Mouse (Mus musculus): ENCODE measurements around the gene Rnf168. TPM values are rescaled to one million over a fixed set of nuclear protein-coding genes. Genes with fewer than 3 reads are reported as not detected.
A peak's percentile ranks its signal among the peaks of the same experiment; 100 is the strongest.

The Rnf168 gene
- total RNA-seq, 2 experiments from 2014 or later: 8.7 to 8.9 TPM

- no peak for DNase-seq (ENCODE audit: low spot score)
Measured at GRCm38 (mm10) chr16:32312859-32313258, 35.6 kb downstream of the Rnf168 start.

GRCm38 (mm10) chr16:32316601-32317000 is 39.3 kb downstream of the Rnf168 start:
- DNase-seq (ENCODE audit: low spot score): no peak

DNA sequence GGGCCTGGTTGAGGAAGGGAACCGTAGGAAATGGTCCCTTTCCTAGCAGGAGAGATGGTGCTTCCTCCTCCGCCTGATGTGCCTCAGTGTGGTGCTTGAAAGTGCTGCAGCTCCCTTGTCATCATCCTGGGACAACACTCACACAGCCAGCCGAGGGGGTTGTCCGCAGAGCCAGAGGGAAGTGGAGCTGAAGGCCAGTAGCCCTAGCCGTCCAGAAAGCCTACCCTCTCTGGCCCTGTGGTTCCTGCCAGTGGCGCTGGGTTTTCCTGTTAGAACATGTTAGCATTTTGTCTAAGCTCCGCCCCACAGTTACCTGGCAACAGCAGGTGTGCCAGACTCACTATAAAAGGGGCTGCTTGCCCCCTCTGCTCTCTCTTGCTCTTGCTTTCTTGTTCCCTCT is 46.7 kb downstream of the Rnf168 start:
- no peak for DNase-seq (ENCODE audit: low spot score)

GRCm38 (mm10) chr16:32330876-32331670 is 53.8 kb downstream of the Rnf168 start:
- DNase-seq (ENCODE audit: low spot score): no peak

- DNase-seq (ENCODE audit: low spot score): peak; percentile 98
Measured at GRCm38 (mm10) chr16:32332040-32332555, 54.8 kb downstream of the Rnf168 start, which contains the start of gene Ubxn7. TSS of gene Ubxn7 (plus strand) at chr16:32332257.

- DNase-seq (ENCODE audit: low spot score): peak; percentile 54
Measured at GRCm38 (mm10) chr16:32332556-32333511, 55.6 kb downstream of the Rnf168 start.

- DNase-seq (ENCODE audit: low spot score): no peak
Measured at GRCm38 (mm10) chr16:32335146-32335545, 57.9 kb downstream of the Rnf168 start.

DNA sequence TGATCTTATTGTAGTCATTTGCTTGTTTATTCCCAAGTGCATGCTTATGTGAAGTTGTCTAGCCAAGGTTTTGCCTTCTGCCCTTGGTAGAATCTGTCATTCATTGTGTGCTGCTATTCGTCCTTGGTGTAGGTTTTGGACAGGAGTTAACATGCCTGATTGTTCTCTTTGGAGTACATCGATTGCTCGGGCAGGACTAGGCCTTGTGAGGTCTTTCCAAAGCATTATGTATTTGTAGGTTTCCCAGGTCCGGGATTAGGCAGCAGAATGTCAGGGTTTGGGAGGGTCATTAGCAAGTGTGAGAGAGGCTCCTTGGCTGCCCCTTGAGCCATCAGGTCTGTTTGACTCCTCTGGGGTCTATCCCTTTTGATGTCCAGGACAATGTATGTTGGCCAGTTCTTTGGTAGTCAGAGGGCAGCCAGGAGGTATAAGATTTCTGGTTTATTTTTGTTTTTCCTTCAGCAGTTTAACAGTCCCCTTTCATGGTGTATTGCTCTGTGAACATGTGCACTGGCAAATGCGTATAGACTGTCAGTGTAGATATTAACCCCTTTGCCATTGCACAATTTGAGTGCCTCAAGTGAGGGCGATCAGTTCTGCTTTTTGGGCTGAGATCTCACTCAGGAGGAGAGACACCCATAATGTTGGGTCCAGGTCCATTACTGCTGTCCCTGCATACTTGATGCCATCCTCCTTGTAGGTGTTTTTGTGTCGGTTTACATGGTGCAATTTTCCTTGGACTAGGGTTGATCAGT is 58.9 kb downstream of the Rnf168 start:
- no peak for DNase-seq (ENCODE audit: low spot score)

DNA sequence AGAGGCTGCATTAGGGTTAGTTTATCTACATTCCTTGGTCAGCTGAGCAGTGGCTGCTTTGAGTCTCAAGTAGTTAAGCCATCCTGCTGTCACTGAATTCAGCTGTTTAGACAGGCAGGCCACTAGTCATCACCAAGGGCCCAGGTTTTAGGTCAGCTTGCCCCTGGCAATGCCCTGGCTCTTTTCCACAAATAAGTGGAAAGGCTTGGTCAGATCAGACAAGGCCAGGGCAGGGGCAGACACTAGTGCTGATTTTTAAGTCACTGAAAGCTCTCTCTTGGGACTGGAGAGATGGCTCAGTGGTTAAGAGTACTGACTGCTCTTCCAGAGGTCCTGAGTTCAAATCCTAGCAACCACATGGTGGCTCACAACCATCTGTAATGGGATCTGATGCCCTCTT is 59.7 kb downstream of the Rnf168 start:
- no peak for DNase-seq (ENCODE audit: low spot score)

DNA sequence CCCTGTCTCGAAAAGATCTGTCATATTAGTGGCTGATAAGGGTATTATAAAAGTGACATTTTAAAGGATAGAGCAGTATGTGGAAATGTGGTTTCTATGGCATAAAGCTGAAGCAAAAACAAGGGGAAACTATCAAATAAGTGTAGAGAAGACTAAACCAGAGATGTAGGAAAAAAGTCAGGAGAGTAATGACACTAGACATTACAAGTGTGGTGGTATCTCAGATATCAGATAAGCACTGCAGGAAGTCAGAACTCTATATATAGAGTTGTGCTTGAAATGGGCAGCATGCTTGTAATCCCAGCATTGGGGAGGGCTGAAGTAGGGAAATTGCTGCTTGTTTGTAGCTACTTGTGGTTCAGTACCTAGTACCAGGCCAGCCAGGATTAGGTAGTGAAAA is 63.2 kb downstream of the Rnf168 start:
- no peak for DNase-seq (ENCODE audit: low spot score)

DNA sequence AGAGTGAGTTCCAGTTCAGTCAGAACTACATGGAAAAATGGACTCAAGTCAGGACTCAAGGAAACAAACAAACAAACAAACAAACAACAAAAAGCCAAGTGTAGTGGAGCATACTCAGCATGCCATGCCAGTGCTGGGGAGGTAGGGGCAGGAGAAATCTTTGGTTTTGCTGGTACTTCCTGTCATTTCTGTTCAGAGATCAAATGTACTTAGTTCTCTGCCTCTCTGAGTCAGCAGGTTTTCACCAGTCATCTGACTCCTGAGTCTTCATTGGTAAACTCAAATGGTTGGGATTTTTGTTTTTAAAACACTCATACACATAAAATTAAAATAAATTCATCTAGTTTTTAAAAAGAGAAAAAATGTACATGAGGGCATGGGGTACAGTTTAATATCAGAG is 68.3 kb downstream of the Rnf168 start:
- no peak for DNase-seq (ENCODE audit: low spot score)

DNA sequence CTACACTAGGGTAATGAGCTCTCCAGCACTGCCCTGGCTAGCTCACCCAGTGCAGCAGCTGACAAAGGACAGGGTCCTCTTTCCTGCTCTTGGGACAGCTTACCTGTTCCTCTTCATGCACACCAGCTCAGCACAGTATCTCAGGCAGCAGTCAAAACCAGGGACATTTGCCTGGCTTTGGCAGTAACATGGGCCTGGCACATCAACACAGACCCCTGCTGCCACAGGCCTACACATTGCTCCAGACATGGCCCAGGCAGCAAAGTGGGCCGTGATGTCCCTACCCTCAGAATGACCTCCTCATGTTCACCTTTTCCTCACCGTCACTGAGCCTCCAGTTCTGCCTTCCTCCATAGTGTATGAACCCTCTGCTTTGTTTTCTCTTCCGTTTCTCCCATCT is 73.5 kb downstream of the Rnf168 start:
- no peak for DNase-seq (ENCODE audit: low spot score)

Small RNA genes lying within 50 kb of the gene (microRNA-seq; reads per million reads assigned to microRNA genes)
- not detected for gene Mir1946a

Other genes with a start within 250 kb of the Rnf168 start
- 10 to 100 TPM; 12.3 to 15.7 TPM for gene Pak2, start 198.1 kb upstream of the Rnf168 start, total RNA-seq (2021)
- gene Pigx, start 177.7 kb upstream of the Rnf168 start, total RNA-seq (2021): 10 to 100 TPM; 10.5 to 12.7 TPM
- 10 to 100 TPM in 1 of 2 experiments, 1 to 10 TPM in 1; 9.3 to 10.9 TPM for gene Cep19, start 177.7 kb upstream of the Rnf168 start, total RNA-seq (2021)
- gene Nrros, start 111.9 kb upstream of the Rnf168 start, total RNA-seq (2021): 1 to 10 TPM; 1.3 to 2.1 TPM
- gene Bex6, start 97.6 kb upstream of the Rnf168 start, total RNA-seq (2021): not detected
- gene Fbxo45, start 30.3 kb upstream of the Rnf168 start, total RNA-seq (2021): 10 to 100 TPM; 16.1 to 16.7 TPM
- 1 to 10 TPM; 5.2 to 7.4 TPM for gene Wdr53, start 30.2 kb upstream of the Rnf168 start, total RNA-seq (2021)
- gene Smco1, start 6.0 kb upstream of the Rnf168 start, total RNA-seq (2021): 10 to 100 TPM; 58.3 to 81.5 TPM
- 10 to 100 TPM; 13.0 to 15.3 TPM for gene Ubxn7, start 54.8 kb downstream of the Rnf168 start, total RNA-seq (2021)
- not detected for gene Tm4sf19, start 123.0 kb downstream of the Rnf168 start, total RNA-seq (2021)
- 1 to 10 TPM; 5.2 to 5.5 TPM for gene Tctex1d2, start 142.2 kb downstream of the Rnf168 start, total RNA-seq (2021)
- gene Pcyt1a, start 153.5 kb downstream of the Rnf168 start, total RNA-seq (2021): 100 to 1,000 TPM; 124 to 125 TPM
- gene Slc51a, start 210.4 kb downstream of the Rnf168 start, total RNA-seq (2021): not detected
- gene Zdhhc19, start 218.8 kb downstream of the Rnf168 start, total RNA-seq (2021): not detected

Measured in gastrocnemius, adult 18-20 months (tissue).